Comparison of ENCODE assay signal across 15 mouse cellular contexts in genomic region chr12:69767476-69768258, GRCm38 (mm10). TPM values are rescaled to one million over a fixed set of nuclear protein-coding genes. Genes with fewer than 3 reads are reported as not detected.
DNase-seq lines count a peak whose midpoint lies in the region; ATAC-seq and TF ChIP-seq lines count a peak whose summit lies in the region.
"Had no signal": no experiment of that assay in that cellular context is flagged by ENCODE, and none has a peak within 500 bp of the region (broad histone marks: within the 10 kb centered on the region; RNA-seq: fewer than 3 reads in every experiment).

No protein-coding gene starts in this region.

- 44% methylated on average over 9 of the region's 9 CpGs for WGBS in kidney, postnatal 0 days
- WGBS in embryonic facial prominence, embryonic 10.5 days: 55% methylated on average over 9 of the region's 9 CpGs
- WGBS in forebrain, embryonic 16.5 days: 15% methylated on average over 9 of the region's 9 CpGs
- 44% methylated on average over 9 of the region's 9 CpGs for WGBS in midbrain, embryonic 11.5 days

- ATAC-seq in kidney, postnatal 0 days (replicated peaks; ENCODE audit: low FRiP score, low read depth): no peak
- peak; percentile 47 for ATAC-seq in forebrain, embryonic 16.5 days
- ATAC-seq in midbrain, embryonic 11.5 days (ENCODE audit: low FRiP score): 0 out of 2 replicates have a peak, but pooled peaks have one; percentile 50
- ATAC-seq: CD4-positive, CD25-positive, alpha-beta regulatory T cell, adult 4 months; inflammation-experienced regulatory T-cells, adult 6 months had no signal

- H3K9ac ChIP-seq in kidney, postnatal 0 days (ENCODE audit: low read depth, low read length): no peak overlapping the region
- H3K9ac ChIP-seq in forebrain, embryonic 16.5 days (replicated peaks; ENCODE audit: low read depth, low read length): no peak overlapping the region
- H3K9ac ChIP-seq in midbrain, embryonic 11.5 days (ENCODE audit: low read length): no peak overlapping the region
- H3K9ac ChIP-seq: heart, embryonic 12.5 days; lung, embryonic 15.5 days had no signal

- no peak for TF ChIP-seq CTCF in kidney, postnatal 0 days (IDR thresholded peaks at IDR 0.05; ENCODE audit: low read depth)

- H3K27ac ChIP-seq in kidney, postnatal 0 days: peak overlapping the region; percentile 31; the same call in 1 of the 2 replicates
- H3K27ac ChIP-seq in embryonic facial prominence, embryonic 10.5 days (replicated peaks): 0 out of 2 replicates have a peak overlapping the region, but pooled peaks have one; percentile 19
- no peak overlapping the region for H3K27ac ChIP-seq in forebrain, embryonic 16.5 days (ENCODE audit: low read length)
- no peak overlapping the region for H3K27ac ChIP-seq in midbrain, embryonic 11.5 days (ENCODE audit: low read depth, low read length)
- H3K27ac ChIP-seq: lung, embryonic 15.5 days had no signal

- intact Hi-C loops in heart, postnatal 25 days (cut with DNase I): no loop called here
- intact Hi-C loops in heart, postnatal 14 days (cut with DNase I): no loop called here

- H3K4me1 ChIP-seq in kidney, postnatal 0 days (replicated peaks; ENCODE audit: insufficient read depth, low read length): peaks cover 18% of the 10 kb centered on the region; the same call in 1 of the 2 replicates
- H3K4me1 ChIP-seq in embryonic facial prominence, embryonic 10.5 days: peaks cover 13% of the 10 kb centered on the region
- H3K4me1 ChIP-seq in forebrain, embryonic 16.5 days (replicated peaks; ENCODE audit: control insufficient read depth, insufficient read depth, low read length): peaks cover 10% of the 10 kb centered on the region; the same call in 1 of the 2 replicates
- peaks cover 7% of the 10 kb centered on the region for H3K4me1 ChIP-seq in midbrain, embryonic 11.5 days (ENCODE audit: control insufficient read depth, insufficient read depth, low read length)

- H3K9me3 ChIP-seq in kidney, postnatal 0 days (replicated peaks; ENCODE audit: low read length): no peaks in the 10 kb centered on the region
- no peaks in the 10 kb centered on the region for H3K9me3 ChIP-seq in embryonic facial prominence, embryonic 10.5 days
- H3K9me3 ChIP-seq in forebrain, embryonic 16.5 days (ENCODE audit: control insufficient read depth, low read length): no peaks in the 10 kb centered on the region
- H3K9me3 ChIP-seq in midbrain, embryonic 11.5 days (ENCODE audit: control insufficient read depth, low read length): no peaks in the 10 kb centered on the region
- H3K9me3 ChIP-seq: heart, embryonic 12.5 days; lung, embryonic 15.5 days had no signal

- H3K36me3 ChIP-seq in kidney, postnatal 0 days (ENCODE audit: insufficient read depth, low read length): no peaks in the 10 kb centered on the region
- H3K36me3 ChIP-seq in embryonic facial prominence, embryonic 10.5 days (replicated peaks): no peaks in the 10 kb centered on the region
- H3K36me3 ChIP-seq in forebrain, embryonic 16.5 days (ENCODE audit: control insufficient read depth, insufficient read depth): no peaks in the 10 kb centered on the region
- H3K36me3 ChIP-seq in midbrain, embryonic 11.5 days (ENCODE audit: control insufficient read depth, insufficient read depth, low read length): no peaks in the 10 kb centered on the region
- H3K36me3 ChIP-seq: heart, embryonic 12.5 days; lung, embryonic 15.5 days had no signal

- no peak overlapping the region for H3K4me3 ChIP-seq in kidney, postnatal 0 days (replicated peaks; ENCODE audit: low read depth, low read length)
- H3K4me3 ChIP-seq in embryonic facial prominence, embryonic 10.5 days: no peak overlapping the region
- H3K4me3 ChIP-seq in forebrain, embryonic 16.5 days (replicated peaks; ENCODE audit: low read length): no peak overlapping the region
- H3K4me3 ChIP-seq in midbrain, embryonic 11.5 days (ENCODE audit: low read depth, low read length): no peak overlapping the region
- H3K4me3 ChIP-seq: heart, embryonic 12.5 days; lung, embryonic 15.5 days had no signal

- H3K4me2 ChIP-seq in kidney, postnatal 0 days (ENCODE audit: low read length): no peak overlapping the region
- no peak overlapping the region for H3K4me2 ChIP-seq in forebrain, embryonic 16.5 days (ENCODE audit: low read length)
- no peak overlapping the region for H3K4me2 ChIP-seq in midbrain, embryonic 11.5 days
- H3K4me2 ChIP-seq: heart, embryonic 12.5 days; lung, embryonic 15.5 days had no signal

- DNase-seq in kidney, postnatal 0 days (ENCODE audit: low spot score): no peak
- DNase-seq in kidney, postnatal 4 days: no peak
- DNase-seq in embryonic facial prominence, embryonic 10.5 days (ENCODE audit: low spot score): no peak
- no peak for DNase-seq in midbrain, embryonic 11.5 days (ENCODE audit: low spot score, missing footprints)
- DNase-seq in heart, postnatal 25 days (ENCODE audit: low spot score): no peak
- DNase-seq in heart, postnatal 14 days: no peak
- DNase-seq in cerebellum, postnatal 10 days: no peak
- DNase-seq: cerebellum, adult 8-10 months; gastrocnemius, postnatal 10 days; spleen, adult 18-20 months had no signal

- no peaks in the 10 kb centered on the region for H3K27me3 ChIP-seq in kidney, postnatal 0 days (ENCODE audit: insufficient read depth, low read length)
- H3K27me3 ChIP-seq in embryonic facial prominence, embryonic 10.5 days (replicated peaks; ENCODE audit: low read depth, poor library complexity, severe bottlenecking): no peaks in the 10 kb centered on the region
- no peaks in the 10 kb centered on the region for H3K27me3 ChIP-seq in forebrain, embryonic 16.5 days (replicated peaks; ENCODE audit: control insufficient read depth, insufficient read depth, low read length)
- no peaks in the 10 kb centered on the region for H3K27me3 ChIP-seq in midbrain, embryonic 11.5 days (ENCODE audit: control insufficient read depth, insufficient read depth, low read length)
- H3K27me3 ChIP-seq: heart, embryonic 12.5 days; lung, embryonic 15.5 days had no signal

RNA-seq across cellular contexts. Expression of gene Cdkl1, which starts 23.4 kb away (rescaled TPM):
- polyA plus RNA-seq in kidney, postnatal 0 days (2015; fragmentation: Nextera tagmentation; extraction: Ambion mirVana): 85.5 and 93.2 TPM in 2 replicates
- polyA plus RNA-seq in embryonic facial prominence, embryonic 10.5 days (2016; fragmentation: Nextera tagmentation; extraction: Ambion mirVana): 0.43 and 1.6 TPM in 2 replicates
- polyA plus RNA-seq in forebrain, embryonic 16.5 days (2015; fragmentation: Nextera tagmentation; extraction: Ambion mirVana): 4.9 and 6.9 TPM in 2 replicates
- polyA plus RNA-seq in midbrain, embryonic 11.5 days (2014; fragmentation: Nextera tagmentation; extraction: Ambion mirVana): 0.50 and 0.64 TPM in 2 replicates
- 1 to 10 TPM; 4.9 to 5.9 TPM for total RNA-seq in heart, postnatal 25 days (2021)
- 1 to 10 TPM; 5.3 to 5.9 TPM for total RNA-seq in heart, postnatal 14 days (2021)
- polyA plus RNA-seq: CD4-positive, CD25-positive, alpha-beta regulatory T cell, adult 4 months; inflammation-experienced regulatory T-cells, adult 6 months had no signal

RNA-seq across cellular contexts. Expression of gene Atp5s, which starts 42.9 kb away (rescaled TPM):
- 29.5 and 32.9 TPM in 2 replicates for polyA plus RNA-seq in kidney, postnatal 0 days (2015; fragmentation: Nextera tagmentation; extraction: Ambion mirVana)
- polyA plus RNA-seq in embryonic facial prominence, embryonic 10.5 days (2016; fragmentation: Nextera tagmentation; extraction: Ambion mirVana): 23.8 and 24.4 TPM in 2 replicates
- 26.0 and 26.1 TPM in 2 replicates for polyA plus RNA-seq in forebrain, embryonic 16.5 days (2015; fragmentation: Nextera tagmentation; extraction: Ambion mirVana)
- polyA plus RNA-seq in midbrain, embryonic 11.5 days (2014; fragmentation: Nextera tagmentation; extraction: Ambion mirVana): 18.0 and 19.3 TPM in 2 replicates
- 10 to 100 TPM; 27.6 to 28.3 TPM for total RNA-seq in heart, postnatal 25 days (2021)
- total RNA-seq in heart, postnatal 14 days (2021): 10 to 100 TPM; 19.4 to 21.3 TPM

RNA-seq across cellular contexts. Expression of gene L2hgdh, which starts 43.0 kb away (rescaled TPM):
- 20.0 and 21.1 TPM in 2 replicates for polyA plus RNA-seq in kidney, postnatal 0 days (2015; fragmentation: Nextera tagmentation; extraction: Ambion mirVana)
- polyA plus RNA-seq in embryonic facial prominence, embryonic 10.5 days (2016; fragmentation: Nextera tagmentation; extraction: Ambion mirVana): 20.5 and 20.9 TPM in 2 replicates
- polyA plus RNA-seq in forebrain, embryonic 16.5 days (2015; fragmentation: Nextera tagmentation; extraction: Ambion mirVana): 15.0 and 16.3 TPM in 2 replicates
- 9.7 and 13.6 TPM in 2 replicates for polyA plus RNA-seq in midbrain, embryonic 11.5 days (2014; fragmentation: Nextera tagmentation; extraction: Ambion mirVana)
- 10 to 100 TPM; 41.7 to 47.7 TPM for total RNA-seq in heart, postnatal 25 days (2021)
- 10 to 100 TPM; 30.0 to 30.2 TPM for total RNA-seq in heart, postnatal 14 days (2021)

Comparison
In these comparisons a context has a peak if more than half of its experiments do, and no peak if none do; other contexts are left out.
1. H3K27ac ChIP-seq: peak in kidney, postnatal 0 days (single experiment) and embryonic facial prominence, embryonic 10.5 days (single experiment); none in forebrain, embryonic 16.5 days (single experiment) and midbrain, embryonic 11.5 days (single experiment).
2. RNA of gene Cdkl1, which starts 23.4 kb away (polyA plus RNA-seq): 85.5 to 93.2 TPM in kidney, postnatal 0 days; 4.9 to 6.9 TPM in forebrain, embryonic 16.5 days, 0.43 to 1.6 TPM in embryonic facial prominence, embryonic 10.5 days and 0.50 to 0.64 TPM in midbrain, embryonic 11.5 days; every median in the first group is over 10 times any median in the second.